Comparison of ENCODE assay signal across 12 mouse cellular contexts in the genomic region with DNA sequence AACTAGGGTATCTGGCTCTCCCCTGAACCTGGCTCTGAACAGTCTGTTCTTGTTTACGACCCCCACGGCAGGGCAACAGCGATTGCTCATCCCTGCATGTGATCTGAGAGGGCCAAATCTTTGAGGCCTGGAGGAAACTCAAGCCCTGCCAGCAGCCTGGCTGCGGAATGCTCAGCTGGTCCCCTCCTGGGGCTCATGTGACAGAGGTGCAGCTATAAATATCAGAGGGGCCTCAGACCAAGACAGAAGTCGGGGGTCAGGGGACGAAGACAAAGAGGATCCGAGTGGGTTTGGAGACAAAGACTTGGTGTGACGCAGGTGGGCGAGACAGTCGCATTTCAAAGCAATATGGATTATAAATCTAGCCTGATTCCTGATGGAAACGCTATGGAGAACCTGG. TPM values are rescaled to one million over a fixed set of nuclear protein-coding genes. Genes with fewer than 3 reads are reported as not detected.
DNase-seq lines count a peak whose midpoint lies in the region; ATAC-seq and TF ChIP-seq lines count a peak whose summit lies in the region.
"Had no signal": no experiment of that assay in that cellular context is flagged by ENCODE, and none has a peak within 500 bp of the region (broad histone marks: within the 10 kb centered on the region; RNA-seq: fewer than 3 reads in every experiment).

Trim63 (plus strand) TSS at position 245 of the 400 bp plus-strand sequence.

- peak; percentile 97 for TF ChIP-seq POLR2A in heart, adult 2 months (IDR thresholded peaks at IDR 0.05; ENCODE audit: insufficient read depth, low read depth, low read length)

- WGBS in heart, adult 2 months: 30% methylated on average over 11 of the region's 11 CpGs
- 32% methylated on average over 11 of the region's 11 CpGs for WGBS in limb, embryonic 10.5 days

- peak within 1 kb of the TSS; percentile 80 for H3K9ac ChIP-seq in heart, adult 2 months (ENCODE audit: low read depth, low read length)

- peak within 1 kb of the TSS; percentile 89 for H3K27ac ChIP-seq in heart, adult 2 months
- H3K27ac ChIP-seq in limb, embryonic 10.5 days: peak within 1 kb of the TSS; percentile 38; the same call in 1 of the 2 replicates

- peak; percentile 19 for DNase-seq in embryo, embryonic 10.5 days (ENCODE audit: low spot score)
- DNase-seq in embryo, embryonic 10 days (ENCODE audit: low spot score): no peak
- DNase-seq in NIH3T3 (ENCODE audit: low read depth): peak; percentile 27
- peak; percentile 60 to 80 for DNase-seq in heart, adult 2 months
- no peak for DNase-seq in limb, embryonic 10.5 days (ENCODE audit: low spot score)
- DNase-seq in frontal cortex, postnatal 10 days (ENCODE audit: low spot score in 2 of 2): no peak
- DNase-seq: kidney, postnatal 10 days; lung, postnatal 4 days had no signal

- intact Hi-C loops in heart, adult 2 months (cut with DNase I): loop anchor here (1.0 to 2.0 kb wide), 2 partner anchors 14 to 41 kb away; no protein-coding TSS in a partner anchor

- TF ChIP-seq EP300 in heart, adult 2 months (IDR thresholded peaks at IDR 0.05; ENCODE audit: insufficient read depth, low read depth, low read length): no peak; the same call in none of the 2 replicates

- no peaks in the 10 kb centered on the region for H3K79me2 ChIP-seq in heart, adult 2 months (replicated peaks; ENCODE audit: control insufficient read depth, insufficient read depth, low read length)

- peak within 1 kb of the TSS; percentile 50 for H3K4me3 ChIP-seq in heart, adult 2 months
- no peak within 1 kb of the TSS for H3K4me3 ChIP-seq in limb, embryonic 10.5 days

- H3K36me3 ChIP-seq in heart, adult 2 months (ENCODE audit: control insufficient read depth, insufficient read depth, low read length): 0 out of 2 replicates have a peak, but pooled peaks cover 2% of the 10 kb centered on the region
- H3K36me3 ChIP-seq in limb, embryonic 10.5 days: no peaks in the 10 kb centered on the region

- no peak for ATAC-seq in cerebellum, adult (ENCODE audit: insufficient number of reproducible peaks, low FRiP score, low TSS enrichment)
- no peak for ATAC-seq in monocyte, adult 5-6 weeks (replicated peaks; ENCODE audit: insufficient number of reproducible peaks, low FRiP score, low TSS enrichment, poor library complexity, severe bottlenecking)
- ATAC-seq: Patski had no signal

- no peaks in the 10 kb centered on the region for H3K27me3 ChIP-seq in heart, adult 2 months (ENCODE audit: control insufficient read depth, insufficient read depth, low read length)
- H3K27me3 ChIP-seq in limb, embryonic 10.5 days (ENCODE audit: low read depth, poor library complexity, severe bottlenecking): peaks cover 6% of the 10 kb centered on the region; the same call in 1 of the 2 replicates
- H3K27me3 ChIP-seq: Patski had no signal

- H3K4me1 ChIP-seq in heart, adult 2 months (ENCODE audit: control insufficient read depth, insufficient read depth, low read length): no peaks in the 10 kb centered on the region
- H3K4me1 ChIP-seq in limb, embryonic 10.5 days: peaks cover 23% of the 10 kb centered on the region

- TF ChIP-seq CTCF in heart, adult 2 months (IDR thresholded peaks at IDR 0.05): no peak

- H3K9me3 ChIP-seq in limb, embryonic 10.5 days (replicated peaks): no peaks in the 10 kb centered on the region; the same call in 1 of the 2 replicates

RNA-seq across cellular contexts. Expression of gene Trim63, which starts in this region (rescaled TPM):
- total RNA-seq in heart, adult 2 months (2021): 100 to 1,000 TPM; 209 to 210 TPM
- 142 and 215 TPM in 2 replicates for polyA plus RNA-seq in heart, adult 2 months (2012; rRNA removed)
- polyA plus RNA-seq in limb, embryonic 10.5 days (2016; fragmentation: Nextera tagmentation; extraction: Ambion mirVana): 0.30 and 0.95 TPM in 2 replicates
- total RNA-seq in monocyte, adult 5-6 weeks (2017): not detected in 3 replicates
- polyA plus RNA-seq: liver, adult 2 months had no signal

Comparison
In these comparisons a context has a peak if more than half of its experiments do, and no peak if none do; other contexts are left out.
1. RNA of gene Trim63 (total RNA-seq): 209 to 210 TPM in heart, adult 2 months; not detected in monocyte, adult 5-6 weeks; every median in the first group is over 100 times any median in the second.
2. RNA of gene Trim63 (polyA plus RNA-seq): 142 to 215 TPM in heart, adult 2 months; 0.30 to 0.95 TPM in limb, embryonic 10.5 days; every median in the first group is over 10 times any median in the second.
3. DNase-seq: peak in embryo, embryonic 10.5 days (single experiment), NIH3T3 (single experiment) and heart, adult 2 months (2 of 2); none in embryo, embryonic 10 days (single experiment), limb, embryonic 10.5 days (single experiment) and frontal cortex, postnatal 10 days (0 of 2).